Mouse (Mus musculus) lung, embryonic 15.5 days (tissue): ENCODE measurements around the gene Grik4. TPM values are rescaled to one million over a fixed set of nuclear protein-coding genes. Genes with fewer than 3 reads are reported as not detected.
A peak's percentile ranks its signal among the peaks of the same experiment; 100 is the strongest.
"Not testable (repeated sequence)": the region's sequence is repeated elsewhere in the genome, so short reads cannot be mapped to it uniquely, and the experiment has no call there.

Source experiments
- ATAC-seq: fragments of 200-750 bp; cut with Nextera tagmentation; 2 replicates; pipeline ENCODE4 v1.8.0; 2017; ENCODE audit warnings: moderate number of reproducible peaks, borderline replicate concordance; ENCODE audit not compliant: low FRiP score, low TSS enrichment; ENCODE audit errors: extremely low read depth
- H3K27ac ChIP-seq: fragments of 300-500 bp; sonication (generic); 2 replicates; pipeline ENCODE4 v1.5.1; 2015; ENCODE audit warnings: moderate library complexity, mild to moderate bottlenecking, inconsistent platforms
- H3K27me3 ChIP-seq: fragments of 300-500 bp; sonication (generic); 2 replicates; pipeline ENCODE4 v1.6.1; 2015; ENCODE audit warnings: inconsistent platforms
- H3K36me3 ChIP-seq: fragments of 300-500 bp; sonication (generic); 2 replicates; pipeline ENCODE4 v1.6.1; 2015; ENCODE audit warnings: inconsistent platforms
- H3K4me1 ChIP-seq: fragments of 300-500 bp; sonication (generic); 2 replicates; pipeline ENCODE4 v1.6.1; 2015; ENCODE audit warnings: inconsistent platforms
- H3K4me2 ChIP-seq: fragments of 300-500 bp; sonication (generic); 2 replicates; pipeline ENCODE4 v1.6.1; 2015; ENCODE audit warnings: inconsistent platforms, mild to moderate bottlenecking, moderate library complexity
- H3K4me3 ChIP-seq: fragments of 300-500 bp; sonication (generic); 2 replicates; pipeline ENCODE4 v1.5.1; 2015; ENCODE audit warnings: mild to moderate bottlenecking, inconsistent platforms
- H3K9ac ChIP-seq: fragments of 300-500 bp; sonication (generic); 2 replicates; pipeline ENCODE4 v1.6.1; 2015; ENCODE audit warnings: inconsistent platforms
- H3K9me3 ChIP-seq: fragments of 300-500 bp; sonication (generic); 2 replicates; pipeline ENCODE4 v1.6.1; 2016; ENCODE audit warnings: inconsistent platforms
- WGBS: fragments of 180-500 bp; shearing (Covaris S2); methylation state at CpG from one replicate; pipeline ENCODE4 v1.1.7; 2015; 5-methylcytosine and 5-hydroxymethylcytosine counted together
- polyA plus RNA-seq: library from polyadenylated mRNA; unstranded; fragments of >200 nt; fragmentation: Nextera tagmentation; extraction: Ambion mirVana; gene quantifications from 2 replicates; pipeline ENCODE4 v1.2.1, GENCODE M21; 2015

Gene Grik4
- polyA plus RNA-seq, 1 experiment from 2014 or later: 3.1 TPM

DNA sequence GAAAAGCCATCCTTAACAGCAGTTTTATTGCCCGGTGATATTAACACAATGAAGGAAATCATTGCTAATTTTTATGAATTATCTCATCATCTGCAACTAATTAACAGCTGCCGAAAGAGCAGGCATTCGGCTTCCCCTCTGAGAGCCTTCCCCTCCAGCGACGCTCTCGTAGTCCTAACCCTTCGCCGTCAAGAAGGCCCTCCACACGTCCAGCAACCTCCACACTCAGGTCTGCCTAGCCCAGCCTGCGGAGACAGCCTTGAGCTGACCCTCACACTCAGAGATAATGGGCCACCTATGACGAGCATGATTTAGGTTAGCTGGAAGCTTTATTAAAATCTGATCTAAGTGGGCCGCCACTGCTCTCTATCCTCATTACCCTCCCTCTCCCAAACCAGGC lies 152.5 kb downstream of the Grik4 start:
- WGBS: 78% methylated on average over 12 of the region's 12 CpGs
- no peak overlapping the region for H3K4me2 ChIP-seq
- H3K27me3 ChIP-seq: peaks cover 11% of the 10 kb centered on the region; the same call in 1 of the 2 replicates
- H3K4me3 ChIP-seq: no peak overlapping the region
- H3K9me3 ChIP-seq: no peaks in the 10 kb centered on the region
- no peak for ATAC-seq
- H3K9ac ChIP-seq: no peak overlapping the region
- no peak overlapping the region for H3K27ac ChIP-seq
- H3K4me1 ChIP-seq: peaks cover 15% of the 10 kb centered on the region
- no peaks in the 10 kb centered on the region for H3K36me3 ChIP-seq

DNA sequence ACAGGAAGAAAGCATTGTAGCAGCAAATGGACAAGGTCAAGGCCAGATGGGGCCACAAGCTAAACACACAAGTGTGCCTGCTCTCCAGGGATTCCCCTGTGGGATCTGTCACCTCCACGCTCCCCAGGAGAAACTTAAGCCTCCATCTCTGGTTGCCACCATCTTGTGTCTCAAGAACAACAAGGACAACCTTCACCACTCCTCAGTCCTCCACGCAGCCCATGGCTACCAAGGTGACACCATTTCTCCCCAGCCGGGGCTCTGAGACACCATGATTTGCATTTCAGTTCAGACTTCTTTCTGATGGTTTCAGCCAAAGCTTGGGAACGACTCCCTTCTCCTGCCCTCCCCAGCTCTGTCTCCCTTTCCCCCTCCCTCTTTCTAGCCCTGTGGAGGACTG lies 152.9 kb downstream of the Grik4 start:
- Histone ChIP-seq H3K4me3 (no peak overlapping the region), H3K4me2 (no peak overlapping the region), H3K4me1 (peaks cover 17% of the 10 kb centered on the region), H3K27me3 (peaks cover 11% of the 10 kb centered on the region; the same call in 1 of the 2 replicates), H3K9ac (no peak overlapping the region), H3K9me3 (no peaks in the 10 kb centered on the region), H3K36me3 (no peaks in the 10 kb centered on the region), H3K27ac (no peak overlapping the region)
- WGBS: 64% methylated on average over 4 of the region's 4 CpGs
- ATAC-seq: no peak

DNA sequence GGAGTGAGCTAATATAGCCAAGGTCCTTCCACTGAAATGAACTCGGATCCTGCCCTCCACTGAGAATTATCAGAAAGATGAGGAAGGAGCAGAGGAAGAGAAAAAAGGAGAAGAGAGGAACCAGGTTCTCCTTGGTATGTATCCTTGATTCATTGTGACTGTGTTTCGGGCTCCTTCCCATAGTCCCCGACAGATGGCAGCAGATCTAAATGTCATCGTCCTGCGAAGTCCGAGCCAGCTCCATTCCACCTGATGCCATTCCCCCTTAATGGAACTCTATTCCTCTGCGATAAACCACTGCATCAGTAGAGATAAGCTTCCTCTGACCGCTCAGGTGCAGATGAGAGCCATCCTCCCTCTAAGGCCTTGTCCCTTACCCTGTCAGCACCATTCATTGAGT lies 155.8 kb downstream of the Grik4 start:
- WGBS: 12% methylated on average over 8 of the region's 8 CpGs
- Histone ChIP-seq H3K9me3 (no peaks in the 10 kb centered on the region), H3K9ac (no peak overlapping the region), H3K27me3 (peaks cover 11% of the 10 kb centered on the region; the same call in 1 of the 2 replicates), H3K4me3 (no peak overlapping the region), H3K4me2 (no peak overlapping the region), H3K27ac (no peak overlapping the region), H3K36me3 (no peaks in the 10 kb centered on the region), H3K4me1 (peaks cover 8% of the 10 kb centered on the region; the same call in 1 of the 2 replicates)
- no peak for ATAC-seq

DNA sequence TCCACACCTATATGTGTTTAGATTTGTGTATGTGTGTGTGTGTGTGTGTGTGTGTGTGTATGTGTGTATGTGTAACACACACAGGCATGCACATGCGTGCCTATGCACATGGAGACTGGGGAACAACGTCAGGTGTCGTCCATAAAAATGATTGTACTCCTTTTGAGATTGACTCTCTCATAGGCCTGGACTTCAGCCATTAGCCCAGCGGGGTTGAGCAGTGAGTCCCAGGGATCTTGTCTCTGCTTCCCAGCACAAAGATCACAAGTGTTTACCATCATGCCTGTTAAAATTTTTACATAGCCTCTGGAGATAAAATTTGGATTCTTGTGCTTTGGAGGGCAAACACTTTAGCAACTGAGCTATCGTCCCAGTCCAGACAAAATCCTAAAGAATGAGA lies 157.4 kb downstream of the Grik4 start:
- no peak overlapping the region for H3K27ac ChIP-seq
- WGBS: 64% methylated on average over 5 of the region's 5 CpGs
- H3K36me3 ChIP-seq: no peaks in the 10 kb centered on the region
- H3K4me2 ChIP-seq: no peak overlapping the region
- no peak overlapping the region for H3K4me3 ChIP-seq
- peaks cover 11% of the 10 kb centered on the region; the same call in 1 of the 2 replicates for H3K27me3 ChIP-seq
- H3K9ac ChIP-seq: no peak overlapping the region
- H3K9me3 ChIP-seq: no peaks in the 10 kb centered on the region
- ATAC-seq: no peak
- peaks cover 7% of the 10 kb centered on the region; the same call in 1 of the 2 replicates for H3K4me1 ChIP-seq

DNA sequence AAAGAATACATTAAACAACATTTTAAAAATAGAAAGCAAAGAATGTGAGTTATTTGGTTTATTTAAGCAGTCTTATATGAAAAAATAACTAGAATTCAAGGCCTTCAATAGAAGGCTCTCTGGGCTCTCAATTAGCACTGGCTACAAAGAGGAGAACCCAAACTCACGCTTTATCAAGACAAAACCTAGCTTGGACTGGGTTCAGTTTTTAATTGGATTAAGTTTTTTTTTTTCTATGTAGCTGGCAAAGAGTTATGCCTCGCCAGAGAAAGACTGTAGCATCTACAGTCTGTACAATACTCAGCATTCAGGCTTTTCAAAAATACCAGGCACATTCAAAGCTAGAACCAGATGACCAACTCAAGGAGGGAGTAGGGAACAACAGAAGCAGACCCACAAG lies 158.0 kb downstream of the Grik4 start:
- no peak overlapping the region for H3K4me2 ChIP-seq
- no peak overlapping the region for H3K9ac ChIP-seq
- no peaks in the 10 kb centered on the region for H3K9me3 ChIP-seq
- WGBS: 59% methylated on average over 2 of the region's 2 CpGs
- H3K27ac ChIP-seq: no peak overlapping the region
- no peaks in the 10 kb centered on the region for H3K36me3 ChIP-seq
- peaks cover 11% of the 10 kb centered on the region; the same call in 1 of the 2 replicates for H3K27me3 ChIP-seq
- no peak for ATAC-seq
- H3K4me1 ChIP-seq: peaks cover 7% of the 10 kb centered on the region; the same call in 1 of the 2 replicates
- no peak overlapping the region for H3K4me3 ChIP-seq

DNA sequence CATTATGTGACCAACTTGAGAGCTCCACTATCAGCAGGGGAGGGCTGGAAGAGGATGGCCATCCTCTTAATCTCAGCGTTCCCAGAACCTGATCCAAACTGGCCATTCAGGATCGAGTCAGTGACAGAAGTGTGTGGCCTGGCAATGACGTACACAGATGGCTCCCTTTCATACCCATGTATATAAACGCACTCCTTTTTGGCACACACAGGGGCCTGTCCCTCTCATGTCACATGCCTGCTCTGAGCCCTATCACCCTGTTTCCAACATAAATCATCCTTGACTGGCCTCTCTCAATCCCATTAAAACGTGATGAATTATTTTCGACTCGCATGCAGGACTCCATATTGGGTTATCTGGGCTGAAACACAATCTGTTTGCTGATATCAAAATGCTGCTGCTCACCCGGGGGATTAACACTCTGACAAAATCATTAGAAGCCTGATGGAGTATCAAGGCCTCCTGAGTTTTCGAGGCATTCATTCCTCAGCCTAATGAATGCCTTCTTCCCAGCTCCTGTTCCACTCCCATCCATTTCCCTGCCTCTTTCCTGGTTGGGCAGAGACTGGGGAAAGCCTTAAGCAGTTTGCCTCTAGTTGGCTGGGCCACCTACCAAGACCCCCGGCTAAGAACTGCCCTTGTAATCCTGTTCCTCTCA lies 159.0 kb downstream of the Grik4 start:
- peaks cover 5% of the 10 kb centered on the region; the same call in 1 of the 2 replicates for H3K4me1 ChIP-seq
- peaks cover 11% of the 10 kb centered on the region; the same call in 1 of the 2 replicates for H3K27me3 ChIP-seq
- H3K9ac ChIP-seq: no peak overlapping the region
- no peak overlapping the region for H3K4me3 ChIP-seq
- 36% methylated on average over 10 of the region's 10 CpGs for WGBS
- no peak overlapping the region for H3K4me2 ChIP-seq
- no peaks in the 10 kb centered on the region for H3K9me3 ChIP-seq
- no peaks in the 10 kb centered on the region for H3K36me3 ChIP-seq
- no peak for ATAC-seq
- H3K27ac ChIP-seq: no peak overlapping the region

DNA sequence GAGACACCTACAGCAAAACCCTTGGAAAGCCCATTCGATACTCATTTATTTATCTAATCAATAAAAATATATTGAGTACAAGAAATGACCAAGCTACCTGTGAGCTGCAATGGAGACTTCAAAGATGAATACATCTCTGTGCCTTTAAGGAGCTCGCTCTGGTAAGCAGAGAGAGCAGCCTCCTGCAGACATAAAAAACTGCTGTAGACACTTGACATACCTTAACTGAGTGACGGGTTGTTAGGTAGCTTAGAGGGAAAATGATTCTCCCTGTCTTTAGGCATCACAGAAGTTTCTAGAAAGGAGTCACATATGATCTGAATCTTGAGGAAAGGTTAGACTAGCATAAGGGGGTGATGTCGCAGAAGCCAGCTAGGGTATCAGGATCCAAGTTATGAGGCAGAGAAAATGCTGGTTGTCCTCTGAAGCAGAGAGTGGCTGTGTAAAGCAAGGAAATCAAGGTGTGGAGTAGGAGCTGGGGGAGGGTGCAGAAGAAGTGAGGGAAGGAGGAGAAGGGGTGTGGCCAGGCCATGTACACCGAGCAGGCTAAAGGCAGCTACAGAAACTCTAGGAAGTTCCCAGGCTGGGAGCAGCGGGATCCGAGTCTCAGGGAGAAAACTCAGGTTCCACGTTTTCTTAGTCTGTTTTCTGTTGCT lies 160.9 kb downstream of the Grik4 start:
- Histone ChIP-seq H3K9me3 (no peaks in the 10 kb centered on the region), H3K36me3 (no peaks in the 10 kb centered on the region), H3K4me2 (no peak overlapping the region), H3K27ac (peak overlapping the region; percentile 46), H3K4me1 (peaks cover 17% of the 10 kb centered on the region), H3K27me3 (no peaks in the 10 kb centered on the region), H3K9ac (no peak overlapping the region), H3K4me3 (no peak overlapping the region)
- 28% methylated on average over 8 of the region's 8 CpGs for WGBS
- peak; percentile 65 for ATAC-seq

DNA sequence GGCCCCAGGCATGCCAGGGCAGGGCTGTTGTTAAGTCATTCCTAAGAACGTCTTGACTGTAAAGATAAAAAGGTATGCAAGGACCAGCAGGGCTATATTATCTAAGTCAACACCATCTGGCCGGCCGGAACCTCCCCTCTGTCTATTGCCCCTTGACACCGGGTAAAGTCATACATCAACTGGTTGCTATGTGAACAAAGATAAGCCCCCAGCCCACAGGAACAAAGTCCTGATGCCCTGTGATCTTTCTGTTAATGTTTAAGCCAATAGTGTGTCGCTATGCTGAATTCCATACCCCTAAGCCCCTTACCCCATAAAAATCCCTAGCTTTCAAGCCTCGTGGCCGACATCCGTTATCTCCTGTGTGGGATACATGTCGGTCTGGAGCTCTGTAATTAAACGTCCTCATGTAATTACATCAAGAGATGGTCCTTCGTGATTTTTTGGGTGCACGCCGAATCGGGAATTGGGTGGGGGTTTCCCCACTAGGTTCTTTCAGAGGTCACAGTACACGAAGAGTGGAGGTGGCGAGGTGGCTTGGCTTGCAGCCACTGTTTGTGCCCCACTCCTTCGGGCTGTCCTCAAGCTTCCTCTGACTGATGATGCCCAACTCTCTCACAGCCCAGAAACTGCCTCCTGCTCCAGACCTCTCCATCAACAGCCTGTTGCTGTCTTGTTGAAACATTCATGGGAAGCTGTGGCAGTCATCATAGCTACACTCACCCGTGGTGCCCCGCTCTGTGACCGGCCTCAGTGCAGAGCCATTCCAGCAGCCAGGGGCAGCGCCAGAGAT lies 165.6 kb downstream of the Grik4 start:
- H3K9ac ChIP-seq, H3K9me3 ChIP-seq, H3K27me3 ChIP-seq, H3K4me2 ChIP-seq, H3K4me3 ChIP-seq, ATAC-seq, H3K36me3 ChIP-seq: not testable (repeated sequence)
- peaks cover 30% of the 10 kb centered on the region for H3K4me1 ChIP-seq
- 9% methylated on average over 21 of the region's 21 CpGs for WGBS
- peak overlapping the region; percentile 72 for H3K27ac ChIP-seq

DNA sequence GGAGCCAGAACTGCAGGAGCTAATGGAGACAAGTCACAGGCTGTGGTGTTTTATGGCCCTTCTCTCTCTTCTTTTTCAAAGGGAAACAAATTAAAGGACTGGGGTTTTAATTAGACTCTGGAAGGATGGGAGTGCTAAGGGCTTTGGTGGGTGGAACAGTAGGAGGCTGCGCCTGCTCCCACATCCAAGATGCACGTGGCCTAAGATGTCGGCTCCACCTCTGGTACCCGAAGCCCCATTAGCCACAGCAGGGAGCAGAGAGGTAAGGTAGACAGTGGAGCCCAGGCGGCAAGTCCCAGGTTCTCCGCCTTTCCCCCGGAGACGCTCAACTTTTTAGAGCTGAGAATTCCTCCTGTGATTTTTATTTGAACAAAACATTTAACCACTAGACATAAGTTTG lies 166.4 kb downstream of the Grik4 start:
- Histone ChIP-seq H3K27me3 (no peaks in the 10 kb centered on the region), H3K4me3 (no peak overlapping the region), H3K4me2 (no peak overlapping the region), H3K9me3 (no peaks in the 10 kb centered on the region), H3K4me1 (peaks cover 30% of the 10 kb centered on the region), H3K27ac (peak overlapping the region; percentile 55), H3K9ac (no peak overlapping the region), H3K36me3 (no peaks in the 10 kb centered on the region)
- no peak for ATAC-seq
- WGBS: 46% methylated on average over 8 of the region's 8 CpGs

DNA sequence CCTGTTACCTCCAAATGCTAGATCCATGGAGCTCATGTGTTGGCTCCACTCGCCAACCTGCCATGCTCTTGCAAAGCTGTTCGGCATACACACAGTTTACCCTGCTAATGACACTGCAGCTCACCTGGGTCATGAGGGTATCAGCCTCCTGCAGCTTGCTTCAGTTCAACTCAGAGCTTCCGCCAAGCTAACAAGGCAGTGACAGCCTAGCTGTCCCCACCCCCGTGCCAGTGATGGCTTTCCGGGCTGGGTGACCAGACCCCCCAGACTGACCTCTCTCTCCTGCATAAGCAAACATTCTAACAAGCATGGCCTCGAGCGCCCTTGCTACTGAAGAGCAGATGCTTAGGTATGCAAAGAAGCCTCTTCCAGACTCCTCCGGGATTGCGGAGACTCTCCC lies 167.5 kb downstream of the Grik4 start:
- H3K4me3 ChIP-seq: no peak overlapping the region
- no peaks in the 10 kb centered on the region for H3K27me3 ChIP-seq

DNA sequence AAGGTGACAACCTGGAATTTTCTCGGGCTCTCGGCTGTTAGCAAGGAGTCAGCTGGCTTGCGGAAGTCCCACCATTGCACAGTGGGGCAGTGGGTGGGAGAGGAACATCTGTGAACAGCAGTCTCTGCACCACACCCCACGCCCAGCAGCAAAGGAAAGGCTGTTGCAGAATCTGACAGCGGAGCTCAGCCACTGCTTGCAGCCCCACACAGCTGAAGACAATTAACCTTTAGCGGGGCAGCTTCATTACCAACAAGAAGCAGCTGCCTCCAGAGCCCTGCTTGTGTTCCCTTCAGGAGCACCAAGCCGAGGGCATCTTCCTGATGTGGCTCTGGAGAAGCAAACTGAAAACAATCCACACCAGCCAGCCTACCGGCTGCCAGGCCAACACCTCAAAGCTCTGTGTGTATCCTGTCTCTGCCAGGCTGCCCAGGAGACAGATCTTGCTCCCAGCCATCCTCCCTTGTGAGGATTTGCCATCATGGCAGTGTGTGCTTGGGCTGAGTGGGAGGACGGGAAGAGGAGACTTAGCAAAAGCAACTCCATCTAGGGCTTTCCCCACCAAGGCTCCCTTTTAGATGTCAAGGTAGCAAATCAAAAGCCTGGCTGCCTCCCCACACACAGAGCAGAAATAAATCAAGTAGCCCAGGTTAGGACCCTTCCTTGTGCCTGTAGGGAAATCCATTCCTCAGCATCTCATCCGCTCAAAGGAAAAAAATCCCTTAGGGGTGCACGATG lies 179.3 kb downstream of the Grik4 start:
- 44% methylated on average over 11 of the region's 11 CpGs for WGBS
- Histone ChIP-seq H3K9ac (no peak overlapping the region), H3K4me1 (peaks cover 29% of the 10 kb centered on the region), H3K4me2 (no peak overlapping the region), H3K27ac (no peak overlapping the region), H3K36me3 (no peaks in the 10 kb centered on the region), H3K4me3 (no peak overlapping the region), H3K9me3 (no peaks in the 10 kb centered on the region), H3K27me3 (no peaks in the 10 kb centered on the region)
- no peak for ATAC-seq

More for the DNA sequence above, 167.5 kb downstream of the Grik4 start:
- ATAC-seq: no peak
- Histone ChIP-seq H3K27ac (peak overlapping the region; percentile 55; the same call in 1 of the 2 replicates), H3K9ac (no peak overlapping the region), H3K4me1 (peaks cover 30% of the 10 kb centered on the region), H3K36me3 (no peaks in the 10 kb centered on the region), H3K4me2 (no peak overlapping the region), H3K9me3 (no peaks in the 10 kb centered on the region)
- 36% methylated on average over 9 of the region's 9 CpGs for WGBS
